Mouse (Mus musculus): ENCODE measurements around the gene Topors. TPM values are rescaled to one million over a fixed set of nuclear protein-coding genes. Genes with fewer than 3 reads are reported as not detected.

Gene Topors
- polyA plus RNA-seq, 1 experiment from 2014 or later: 30.4 TPM

DNA sequence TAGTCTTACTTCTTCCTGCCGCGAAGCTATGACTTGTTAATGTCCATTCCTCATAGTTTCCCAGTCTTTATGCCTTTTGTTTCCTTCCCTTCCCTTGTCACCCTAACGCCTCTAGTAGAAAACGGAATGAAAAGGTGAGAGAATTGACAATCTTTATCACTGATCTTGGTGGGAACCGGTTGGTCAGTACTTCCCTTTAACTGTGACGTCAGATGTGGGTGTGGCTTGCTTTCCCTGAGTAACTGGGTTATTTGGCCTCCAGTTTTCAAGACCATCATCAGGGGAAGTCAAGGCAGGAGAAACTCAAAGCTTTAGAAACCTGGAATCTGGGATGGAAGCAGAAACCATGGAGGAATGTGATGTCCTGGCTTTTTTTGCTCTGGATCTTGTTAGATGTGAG, 27.7 kb downstream of the Topors start:
- WGBS: 65% methylated on average over 6 of the region's 6 CpGs
- peaks cover 11% of the 10 kb centered on the region for H3K4me1 ChIP-seq
- no peak overlapping the region for H3K9ac ChIP-seq
- peaks cover 6% of the 10 kb centered on the region for H3K27me3 ChIP-seq (replicated peaks)
- no peak for ATAC-seq (replicated peaks)
- H3K36me3 ChIP-seq (replicated peaks): no peaks in the 10 kb centered on the region
- no peak overlapping the region for H3K27ac ChIP-seq
- no peaks in the 10 kb centered on the region for H3K9me3 ChIP-seq
- no peak overlapping the region for H3K4me2 ChIP-seq
- no peak overlapping the region for H3K4me3 ChIP-seq

GRCm38 (mm10) chr4:40240272-40240744, 29.3 kb downstream of the Topors start:
- Histone ChIP-seq H3K27me3 (replicated peaks) (peaks cover 6% of the 10 kb centered on the region), H3K36me3 (replicated peaks) (no peaks in the 10 kb centered on the region), H3K4me1 (peaks cover 11% of the 10 kb centered on the region), H3K4me2 (peak overlapping the region; percentile 79), H3K9ac (no peak overlapping the region), H3K27ac (no peak overlapping the region), H3K4me3 (peak overlapping the region; percentile 45; the same call in 1 of the 2 replicates), H3K9me3 (no peaks in the 10 kb centered on the region)
- 54% methylated on average over 5 of the region's 5 CpGs for WGBS
- ATAC-seq (replicated peaks): peak; percentile 17

DNA sequence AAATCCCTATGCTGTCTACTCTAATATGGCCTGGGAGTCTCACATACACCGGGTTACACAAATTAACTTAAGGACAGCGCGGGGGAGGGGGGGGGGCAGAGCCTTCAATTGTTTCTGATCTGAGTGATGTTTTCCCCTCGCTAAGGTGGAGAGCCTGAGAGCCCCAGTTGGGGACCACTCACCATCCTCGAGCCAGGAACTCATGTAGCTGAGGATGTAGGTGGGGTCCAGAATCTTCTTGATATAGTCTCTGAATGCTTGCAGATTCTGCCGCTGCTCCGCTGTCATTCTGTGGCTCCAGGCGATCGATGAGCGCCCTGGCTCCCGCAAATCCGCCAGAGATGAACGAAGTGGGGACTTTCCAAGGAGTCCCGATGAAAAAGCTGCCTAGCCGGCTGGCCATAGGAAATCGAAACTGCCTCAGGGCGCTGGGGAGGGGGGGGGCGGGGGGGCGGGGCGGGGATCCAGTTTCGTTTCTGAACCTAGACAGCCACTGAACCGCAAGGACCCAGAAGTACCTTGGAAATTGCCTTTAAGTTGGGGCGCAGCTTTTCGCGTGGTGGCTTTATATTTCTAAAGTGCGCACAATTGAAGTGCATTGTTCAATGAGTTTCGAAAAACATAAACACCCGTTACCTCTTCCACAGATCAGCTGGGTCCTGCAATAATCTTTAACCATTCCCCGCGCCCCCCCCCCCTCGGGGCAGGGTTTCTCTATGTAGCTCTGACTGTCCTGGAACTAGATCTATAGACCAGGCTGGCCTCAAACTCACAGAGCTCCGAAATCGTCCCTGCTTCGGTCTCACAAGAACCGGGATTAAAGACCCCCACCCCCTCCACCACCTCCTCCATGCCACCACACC, 30.0 kb downstream of the Topors start, which contains the start of gene Ddx58:
TSS of gene Ddx58 (minus strand) at position 420 of the 863 bp plus-strand sequence.
- WGBS: 4% methylated on average over 34 of the region's 35 CpGs
- H3K27ac ChIP-seq: no peak within 1 kb of the TSS
- H3K9ac ChIP-seq: peak within 1 kb of the TSS; percentile 40
- H3K9me3 ChIP-seq: no peaks in the 10 kb centered on the region
- peak; percentile 71 for ATAC-seq (replicated peaks)
- H3K4me2 ChIP-seq: peak within 1 kb of the TSS; percentile 79
- H3K4me1 ChIP-seq: peaks cover 11% of the 10 kb centered on the region
- peaks cover 6% of the 10 kb centered on the region for H3K27me3 ChIP-seq (replicated peaks)
- no peaks in the 10 kb centered on the region for H3K36me3 ChIP-seq (replicated peaks)
- peak within 1 kb of the TSS; percentile 45 for H3K4me3 ChIP-seq

DNA sequence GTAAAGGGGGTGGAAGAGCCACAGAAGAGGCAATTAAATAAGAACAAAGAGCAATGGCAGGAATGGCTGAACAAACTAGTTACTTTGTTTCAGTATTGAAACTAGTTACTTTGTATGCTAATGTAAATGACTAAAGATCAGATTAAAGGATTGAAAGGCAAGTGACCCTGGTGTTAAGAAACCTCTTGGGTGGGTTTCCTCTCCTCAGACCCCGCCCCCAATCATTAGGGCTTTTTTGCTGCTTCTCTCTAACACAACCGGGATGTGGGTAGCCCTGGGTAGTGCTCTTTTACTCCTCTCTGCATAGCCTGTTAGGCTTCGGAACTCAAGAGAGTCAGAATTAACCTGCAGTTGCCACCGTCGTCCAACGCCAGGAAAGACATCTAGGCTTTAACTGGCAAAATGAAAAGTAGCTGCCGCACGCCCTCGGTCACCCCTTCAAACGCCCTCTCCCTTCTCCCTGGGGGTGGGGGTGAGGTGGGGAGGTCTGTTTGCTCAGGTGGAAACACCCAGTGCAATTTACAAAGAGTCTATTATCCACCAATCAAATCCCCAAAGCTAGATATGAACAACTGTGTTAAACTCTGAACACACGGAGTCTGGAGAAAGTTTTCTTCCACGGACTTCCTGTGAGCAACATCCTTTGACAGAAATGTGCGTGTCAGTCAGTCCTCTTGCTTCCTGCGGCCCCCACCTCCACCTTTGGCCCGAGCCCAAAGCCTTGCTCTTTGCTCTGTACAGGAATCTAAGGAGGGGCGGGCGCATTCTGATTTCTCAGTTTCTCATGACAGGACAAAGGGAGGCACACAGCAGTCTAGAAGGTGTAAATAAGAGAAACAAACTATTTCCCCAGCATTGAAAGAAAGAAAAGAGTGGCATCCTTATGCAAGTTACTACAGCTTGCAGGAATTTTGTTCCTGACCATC, 30.9 kb downstream of the Topors start:
- Histone ChIP-seq H3K4me1 (peaks cover 11% of the 10 kb centered on the region), H3K4me3 (peak overlapping the region; percentile 45), H3K36me3 (replicated peaks) (no peaks in the 10 kb centered on the region), H3K9ac (peak overlapping the region; percentile 40; the same call in 1 of the 2 replicates), H3K27me3 (replicated peaks) (peaks cover 6% of the 10 kb centered on the region), H3K4me2 (peak overlapping the region; percentile 79), H3K27ac (no peak overlapping the region), H3K9me3 (no peaks in the 10 kb centered on the region)
- peak; percentile 60; the same call in 1 of the 2 replicates for ATAC-seq (replicated peaks)
- WGBS: 2% methylated on average over 17 of the region's 17 CpGs

GRCm38 (mm10) chr4:40236829-40237228, 32.8 kb downstream of the Topors start:
- Histone ChIP-seq H3K4me1 (peaks cover 11% of the 10 kb centered on the region), H3K4me3 (no peak overlapping the region), H3K36me3 (replicated peaks) (no peaks in the 10 kb centered on the region), H3K9ac (no peak overlapping the region), H3K27me3 (replicated peaks) (peaks cover 6% of the 10 kb centered on the region), H3K4me2 (no peak overlapping the region), H3K9me3 (no peaks in the 10 kb centered on the region), H3K27ac (no peak overlapping the region)
- ATAC-seq (replicated peaks): no peak
- WGBS: 88% methylated on average over 4 of the region's 4 CpGs

DNA sequence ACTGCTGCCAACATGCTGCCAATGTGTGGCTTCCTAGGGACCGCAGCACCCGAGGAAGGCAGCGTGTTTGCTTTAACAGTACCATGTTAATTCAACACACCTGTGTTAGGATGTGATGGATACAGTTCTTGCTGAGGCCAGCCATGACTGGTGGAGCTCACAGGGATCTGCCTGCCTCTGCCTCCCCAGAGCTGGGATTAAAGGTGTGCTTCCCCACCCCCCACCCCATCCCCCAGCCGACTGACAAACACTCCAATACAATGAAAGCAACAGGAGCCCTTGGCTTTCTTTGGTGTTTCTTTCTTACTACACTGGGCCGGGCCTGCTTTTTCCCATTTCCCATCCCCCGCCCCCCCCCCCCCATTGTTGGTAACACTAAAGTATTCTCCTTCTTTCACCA, 35.4 kb downstream of the Topors start:
- H3K9ac ChIP-seq: no peak overlapping the region
- 82% methylated on average over 5 of the region's 6 CpGs for WGBS

DNA sequence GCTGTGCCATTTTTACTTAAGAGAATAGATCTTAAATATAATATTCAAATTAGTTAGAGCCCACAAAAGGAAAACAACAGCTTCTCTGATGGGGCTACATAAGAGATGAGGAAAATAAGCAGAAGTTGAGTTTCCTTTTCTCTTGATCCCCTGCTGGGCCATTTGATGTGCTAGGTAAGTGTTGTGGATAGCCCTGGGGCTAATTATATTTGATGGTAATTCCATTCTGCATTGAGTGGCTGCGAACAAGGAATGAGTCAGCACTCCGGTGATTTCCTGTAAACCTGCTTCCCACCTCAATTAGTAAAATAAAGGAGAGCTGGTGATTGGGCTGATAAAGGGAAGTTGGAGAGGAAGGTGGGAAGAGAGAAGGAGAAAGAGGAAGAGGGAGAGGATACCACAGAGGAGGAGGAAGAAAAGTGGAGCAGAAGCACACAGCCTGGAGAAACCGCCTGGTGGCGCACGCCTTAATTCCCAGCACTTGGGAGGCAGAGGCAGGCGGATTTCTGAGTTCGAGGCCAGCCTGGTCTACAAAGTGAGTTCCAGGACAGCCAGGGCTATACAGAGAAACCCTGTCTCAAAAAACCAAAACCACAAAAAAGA, 36.5 kb downstream of the Topors start:
- WGBS: 91% methylated on average over 7 of the region's 7 CpGs
- Histone ChIP-seq H3K4me3 (no peak overlapping the region), H3K27ac (no peak overlapping the region), H3K9ac (no peak overlapping the region), H3K4me2 (no peak overlapping the region), H3K9me3 (no peaks in the 10 kb centered on the region), H3K36me3 (replicated peaks) (no peaks in the 10 kb centered on the region), H3K27me3 (replicated peaks) (no peaks in the 10 kb centered on the region), H3K4me1 (no peaks in the 10 kb centered on the region)
- ATAC-seq (replicated peaks): no peak

More for the DNA sequence above, 35.4 kb downstream of the Topors start:
- no peaks in the 10 kb centered on the region for H3K36me3 ChIP-seq (replicated peaks)
- no peak overlapping the region for H3K4me3 ChIP-seq
- ATAC-seq (replicated peaks): no peak
- no peak overlapping the region for H3K4me2 ChIP-seq
- peaks cover 8% of the 10 kb centered on the region for H3K4me1 ChIP-seq
- H3K27ac ChIP-seq: no peak overlapping the region
- H3K9me3 ChIP-seq: no peaks in the 10 kb centered on the region
- peaks cover 6% of the 10 kb centered on the region for H3K27me3 ChIP-seq (replicated peaks)

GRCm38 (mm10) chr4:40229723-40230122, 39.9 kb downstream of the Topors start:
- H3K27ac ChIP-seq: no peak overlapping the region
- H3K36me3 ChIP-seq (replicated peaks): no peaks in the 10 kb centered on the region
- H3K4me1 ChIP-seq: no peaks in the 10 kb centered on the region
- WGBS: 91% methylated on average over 6 of the region's 6 CpGs
- no peak for ATAC-seq (replicated peaks)
- H3K9ac ChIP-seq: no peak overlapping the region
- H3K4me3 ChIP-seq: no peak overlapping the region
- H3K4me2 ChIP-seq: no peak overlapping the region
- H3K9me3 ChIP-seq: no peaks in the 10 kb centered on the region
- no peaks in the 10 kb centered on the region for H3K27me3 ChIP-seq (replicated peaks)

DNA sequence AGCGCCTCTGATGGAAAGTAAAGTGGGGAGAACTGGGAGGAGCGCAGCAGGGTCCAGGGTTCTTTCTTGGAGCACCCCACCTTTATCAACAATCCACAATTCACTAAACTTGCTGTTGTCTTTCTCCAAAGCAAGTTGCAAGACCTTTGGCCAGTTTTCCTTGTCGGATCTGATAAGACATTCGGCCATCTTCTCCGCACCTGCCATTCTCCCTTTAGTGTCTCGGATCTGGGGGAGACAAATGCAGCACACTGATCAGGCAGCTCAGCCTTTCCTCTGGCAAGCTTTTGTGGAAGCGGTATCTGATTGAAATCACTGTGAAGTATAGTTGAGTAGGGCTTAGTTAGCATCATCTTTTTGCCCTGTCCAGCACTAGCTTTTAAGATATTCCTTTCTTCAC, 41.8 kb downstream of the Topors start:
- no peak overlapping the region for H3K27ac ChIP-seq
- H3K27me3 ChIP-seq (replicated peaks): no peaks in the 10 kb centered on the region
- no peak overlapping the region for H3K4me2 ChIP-seq
- no peak overlapping the region for H3K4me3 ChIP-seq
- H3K9me3 ChIP-seq: no peaks in the 10 kb centered on the region
- 92% methylated on average over 7 of the region's 7 CpGs for WGBS
- no peak overlapping the region for H3K9ac ChIP-seq
- no peak for ATAC-seq (replicated peaks)
- H3K36me3 ChIP-seq (replicated peaks): no peaks in the 10 kb centered on the region
- no peaks in the 10 kb centered on the region for H3K4me1 ChIP-seq

DNA sequence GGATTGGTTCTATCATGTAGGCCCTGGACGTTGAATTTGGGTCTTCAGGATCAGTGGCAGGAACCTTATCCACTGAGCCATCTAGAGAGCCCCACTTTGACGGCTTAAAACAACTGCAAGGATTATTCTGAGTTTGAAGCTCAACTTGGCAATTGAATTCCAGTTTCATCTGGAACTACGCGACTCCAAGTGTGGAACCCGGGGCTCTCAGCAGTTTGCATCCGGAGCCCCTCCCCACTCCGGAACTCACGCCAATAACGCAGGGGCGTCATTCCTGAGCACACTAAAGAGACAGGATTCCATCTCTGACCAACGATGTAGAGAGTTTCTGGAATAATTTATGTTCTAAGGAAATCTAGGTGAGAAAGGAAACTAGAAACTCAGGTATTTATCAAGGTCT, 42.5 kb downstream of the Topors start:
- H3K9ac ChIP-seq: no peak overlapping the region
- 92% methylated on average over 11 of the region's 11 CpGs for WGBS
- H3K27ac ChIP-seq: no peak overlapping the region

GRCm38 (mm10) chr4:40226095-40226494, 43.6 kb downstream of the Topors start:
- Histone ChIP-seq H3K4me2 (no peak overlapping the region), H3K9ac (no peak overlapping the region), H3K27ac (no peak overlapping the region), H3K36me3 (replicated peaks) (no peaks in the 10 kb centered on the region), H3K27me3 (replicated peaks) (no peaks in the 10 kb centered on the region), H3K4me1 (no peaks in the 10 kb centered on the region), H3K9me3 (no peaks in the 10 kb centered on the region), H3K4me3 (no peak overlapping the region)
- 74% methylated on average over 5 of the region's 5 CpGs for WGBS
- ATAC-seq (replicated peaks): no peak

More for the DNA sequence above, 42.5 kb downstream of the Topors start:
- H3K4me1 ChIP-seq: no peaks in the 10 kb centered on the region
- no peaks in the 10 kb centered on the region for H3K9me3 ChIP-seq
- H3K4me2 ChIP-seq: no peak overlapping the region
- no peak for ATAC-seq (replicated peaks)
- no peak overlapping the region for H3K4me3 ChIP-seq
- H3K27me3 ChIP-seq (replicated peaks): no peaks in the 10 kb centered on the region
- no peaks in the 10 kb centered on the region for H3K36me3 ChIP-seq (replicated peaks)

Measured in midbrain, embryonic 15.5 days (tissue).